Mouse (Mus musculus): Measurements from ENCODE around the gene Xlr5c. TPM values are rescaled to one million over a fixed set of nuclear protein-coding genes. Genes with fewer than 3 reads are reported as not detected.
"Not testable (repeated sequence)": the region's sequence is repeated elsewhere in the genome, so short reads cannot be mapped to it uniquely, and the experiment has no call there.

Gene Xlr5c
- not detected in 2 replicates for polyA plus RNA-seq (2014; fragmentation: Nextera tagmentation; extraction: Ambion mirVana)

DNA sequence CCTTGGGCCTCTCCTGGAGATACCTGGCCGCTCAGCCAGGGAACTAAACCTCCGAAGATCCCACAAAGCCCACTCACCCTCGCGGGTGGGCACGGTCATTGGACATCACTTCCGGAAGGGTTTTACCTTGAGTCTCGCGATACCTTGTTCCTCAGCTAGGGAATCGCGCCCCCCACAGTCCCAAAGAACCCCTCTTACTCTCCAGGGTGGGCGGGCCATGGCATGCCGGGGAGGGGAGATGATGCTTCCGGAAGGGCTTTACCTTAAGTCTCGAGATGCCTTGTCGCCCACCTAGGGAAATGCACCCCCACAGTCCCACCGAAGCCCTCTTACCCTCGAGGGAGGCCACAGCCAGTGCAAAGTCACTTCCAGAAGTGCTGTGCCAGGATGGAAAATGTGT lies at the start of gene Xlr5c, which contains the start of gene Xlr5a:
Gene Xlr5c (minus strand): TSS at position 101 of the 400 bp plus-strand sequence.
Gene Xlr5a (minus strand): TSS at position 101 of the 400 bp plus-strand sequence.
- not testable (repeated sequence) for H3K4me1 ChIP-seq (ENCODE audit: control insufficient read depth, insufficient read depth, low read length); H3K4me2 ChIP-seq (ENCODE audit: low read depth, low read length); H3K27me3 ChIP-seq (ENCODE audit: control insufficient read depth, insufficient read depth, low read length); H3K4me3 ChIP-seq (ENCODE audit: low read depth, low read length); H3K27ac ChIP-seq (replicated peaks; ENCODE audit: low read depth, low read length); H3K9me3 ChIP-seq (replicated peaks; ENCODE audit: control insufficient read depth, low read length); DNase-seq (ENCODE audit: low spot score); H3K36me3 ChIP-seq (replicated peaks; ENCODE audit: control insufficient read depth, insufficient read depth, low read depth, low read length); H3K9ac ChIP-seq (replicated peaks; ENCODE audit: low read length); ATAC-seq (replicated peaks; ENCODE audit: insufficient number of reproducible peaks, low FRiP score, low TSS enrichment, low read depth)
- 93% methylated on average over 12 of the region's 17 CpGs for WGBS

DNA sequence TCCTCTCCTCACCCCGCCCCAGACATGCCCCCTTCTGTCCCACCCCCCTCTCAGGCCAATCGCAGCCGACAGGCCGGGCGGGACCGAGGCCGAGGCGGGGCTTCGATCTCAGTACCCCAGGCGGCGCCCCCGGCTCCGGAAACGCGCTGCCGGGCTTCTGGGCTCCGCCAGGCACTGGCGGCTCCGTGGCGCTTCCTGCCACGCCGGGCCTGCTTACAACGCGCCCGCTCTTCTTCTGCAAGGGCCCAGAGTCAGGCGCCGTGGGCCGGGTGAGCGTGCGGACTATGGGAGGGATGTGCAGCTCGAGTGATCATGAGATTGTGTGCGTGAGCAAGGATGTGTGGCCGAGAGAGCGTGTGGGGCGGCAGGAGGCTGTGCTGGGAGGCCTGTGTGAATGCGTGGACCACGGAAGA lies 49.7 kb upstream of the Xlr5c start, which contains the start of gene Zfp275:
Gene Zfp275 (plus strand): TSS at position 139 of the 413 bp plus-strand sequence.
- 18% methylated on average over 37 of the region's 37 CpGs for WGBS
- peak; percentile 97 for ATAC-seq (replicated peaks; ENCODE audit: insufficient number of reproducible peaks, low FRiP score, low TSS enrichment, low read depth)
- peak; percentile 80 for DNase-seq (ENCODE audit: low spot score)
- 0 out of 2 replicates have a peak within 1 kb of the TSS, but pooled peaks have one; percentile 35 for H3K27ac ChIP-seq (replicated peaks; ENCODE audit: low read depth, low read length)
- no peaks in the 10 kb centered on the region for H3K4me1 ChIP-seq (ENCODE audit: control insufficient read depth, insufficient read depth, low read length)
- peak within 1 kb of the TSS; percentile 58 for H3K4me2 ChIP-seq (ENCODE audit: low read depth, low read length)
- no peaks in the 10 kb centered on the region for H3K27me3 ChIP-seq (ENCODE audit: control insufficient read depth, insufficient read depth, low read length)
- H3K9ac ChIP-seq (replicated peaks; ENCODE audit: low read length), result peak within 1 kb of the TSS; percentile 76
- peak within 1 kb of the TSS; percentile 56 for H3K4me3 ChIP-seq (ENCODE audit: low read depth, low read length)
- no peaks in the 10 kb centered on the region for H3K36me3 ChIP-seq (replicated peaks; ENCODE audit: control insufficient read depth, insufficient read depth, low read depth, low read length)
- H3K9me3 ChIP-seq (replicated peaks; ENCODE audit: control insufficient read depth, low read length), result no peaks in the 10 kb centered on the region

DNA sequence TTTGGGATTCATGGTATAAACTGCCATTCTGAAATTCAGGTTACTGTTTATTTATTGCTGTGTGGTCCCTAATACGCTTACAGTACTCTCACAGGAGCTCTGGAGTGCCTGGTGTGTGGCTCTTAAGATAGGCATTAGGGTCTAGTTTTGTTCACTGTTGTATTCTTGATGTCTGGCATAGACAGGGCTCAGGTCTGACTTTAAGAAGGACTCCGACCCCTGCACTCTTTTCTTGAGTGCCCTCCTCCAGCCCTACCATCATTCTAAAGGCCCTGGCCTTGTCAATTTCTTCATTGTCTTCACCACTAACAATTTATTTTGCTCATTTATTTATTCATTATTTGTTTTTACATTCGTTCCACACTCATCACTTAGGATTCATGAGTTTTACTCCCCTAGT lies 49.3 kb upstream of the Xlr5c start:
- Histone ChIP-seq H3K27me3 (ENCODE audit: control insufficient read depth, insufficient read depth, low read length) (no peaks in the 10 kb centered on the region), H3K4me3 (ENCODE audit: low read depth, low read length) (peak overlapping the region; percentile 56), H3K27ac (replicated peaks; ENCODE audit: low read depth, low read length) (no peak overlapping the region), H3K9ac (replicated peaks; ENCODE audit: low read length) (no peak overlapping the region), H3K4me1 (ENCODE audit: control insufficient read depth, insufficient read depth, low read length) (no peaks in the 10 kb centered on the region), H3K9me3 (replicated peaks; ENCODE audit: control insufficient read depth, low read length) (no peaks in the 10 kb centered on the region), H3K36me3 (replicated peaks; ENCODE audit: control insufficient read depth, insufficient read depth, low read depth, low read length) (no peaks in the 10 kb centered on the region), H3K4me2 (ENCODE audit: low read depth, low read length) (no peak overlapping the region)
- 40% methylated on average over 3 of the region's 3 CpGs for WGBS
- ATAC-seq (replicated peaks; ENCODE audit: insufficient number of reproducible peaks, low FRiP score, low TSS enrichment, low read depth), result peak; percentile 12; the same call in 1 of the 2 replicates
- DNase-seq (ENCODE audit: low spot score), result no peak

DNA sequence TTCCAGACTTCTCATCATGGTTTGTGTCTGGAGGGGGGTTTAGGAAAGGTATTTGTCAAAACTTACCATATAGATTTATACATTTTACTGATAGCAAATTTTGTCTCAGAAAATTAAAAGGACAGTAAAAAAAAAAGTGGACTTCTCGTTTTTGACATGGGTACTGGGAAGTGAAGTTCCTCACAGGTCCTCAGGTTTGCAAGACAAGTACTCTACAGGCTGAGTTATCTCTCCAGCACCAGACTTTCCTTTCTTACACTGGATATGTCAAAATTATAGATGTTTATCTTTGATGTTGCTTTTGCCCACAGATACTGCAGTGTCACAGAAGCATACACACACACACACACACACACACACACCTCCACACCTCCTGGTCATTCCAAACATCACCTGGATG lies 48.7 kb upstream of the Xlr5c start:
- no peaks in the 10 kb centered on the region for H3K36me3 ChIP-seq (replicated peaks; ENCODE audit: control insufficient read depth, insufficient read depth, low read depth, low read length)
- no peaks in the 10 kb centered on the region for H3K27me3 ChIP-seq (ENCODE audit: control insufficient read depth, insufficient read depth, low read length)
- H3K9ac ChIP-seq (replicated peaks; ENCODE audit: low read length), result no peak overlapping the region
- no peak overlapping the region for H3K4me2 ChIP-seq (ENCODE audit: low read depth, low read length)
- no peaks in the 10 kb centered on the region for H3K9me3 ChIP-seq (replicated peaks; ENCODE audit: control insufficient read depth, low read length)
- DNase-seq (ENCODE audit: low spot score), result no peak
- no peak for ATAC-seq (replicated peaks; ENCODE audit: insufficient number of reproducible peaks, low FRiP score, low TSS enrichment, low read depth)
- no peak overlapping the region for H3K4me3 ChIP-seq (ENCODE audit: low read depth, low read length)
- WGBS, result 64% methylated on average over 1 of the region's 1 CpGs
- H3K27ac ChIP-seq (replicated peaks; ENCODE audit: low read depth, low read length), result no peak overlapping the region
- H3K4me1 ChIP-seq (ENCODE audit: control insufficient read depth, insufficient read depth, low read length), result no peaks in the 10 kb centered on the region

DNA sequence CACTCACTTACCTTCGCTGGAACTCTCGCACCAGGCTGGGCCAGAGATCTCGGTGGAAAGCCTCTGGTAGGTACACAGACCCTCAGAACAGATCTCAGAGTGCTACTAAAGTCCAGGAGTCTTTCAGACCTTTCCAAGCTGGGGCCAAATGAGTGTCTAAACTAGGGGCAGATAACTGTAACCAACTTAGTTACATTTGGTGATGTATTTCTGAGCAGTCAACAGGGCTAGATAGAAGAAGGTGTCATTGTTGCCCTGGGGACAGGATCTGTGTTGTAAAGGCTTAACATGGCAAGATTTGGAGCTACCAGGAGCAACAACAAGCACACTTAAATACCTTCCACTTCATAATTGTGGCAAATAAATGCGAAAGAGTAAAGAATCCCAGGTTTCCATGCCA lies 44.0 kb upstream of the Xlr5c start, which contains the start of gene Gm45015:
Gene Gm45015 (minus strand): TSS at position 101 of the 400 bp plus-strand sequence.
- Histone ChIP-seq H3K9me3 (replicated peaks; ENCODE audit: control insufficient read depth, low read length) (no peaks in the 10 kb centered on the region), H3K36me3 (replicated peaks; ENCODE audit: control insufficient read depth, insufficient read depth, low read depth, low read length) (no peaks in the 10 kb centered on the region), H3K27me3 (ENCODE audit: control insufficient read depth, insufficient read depth, low read length) (no peaks in the 10 kb centered on the region), H3K4me1 (ENCODE audit: control insufficient read depth, insufficient read depth, low read length) (no peaks in the 10 kb centered on the region), H3K27ac (replicated peaks; ENCODE audit: low read depth, low read length) (no peak within 1 kb of the TSS), H3K4me2 (ENCODE audit: low read depth, low read length) (no peak within 1 kb of the TSS), H3K9ac (replicated peaks; ENCODE audit: low read length) (no peak within 1 kb of the TSS), H3K4me3 (ENCODE audit: low read depth, low read length) (no peak within 1 kb of the TSS)
- DNase-seq (ENCODE audit: low spot score) (no peak), ATAC-seq (replicated peaks; ENCODE audit: insufficient number of reproducible peaks, low FRiP score, low TSS enrichment, low read depth) (no peak)
- 80% methylated on average over 4 of the region's 4 CpGs for WGBS

DNA sequence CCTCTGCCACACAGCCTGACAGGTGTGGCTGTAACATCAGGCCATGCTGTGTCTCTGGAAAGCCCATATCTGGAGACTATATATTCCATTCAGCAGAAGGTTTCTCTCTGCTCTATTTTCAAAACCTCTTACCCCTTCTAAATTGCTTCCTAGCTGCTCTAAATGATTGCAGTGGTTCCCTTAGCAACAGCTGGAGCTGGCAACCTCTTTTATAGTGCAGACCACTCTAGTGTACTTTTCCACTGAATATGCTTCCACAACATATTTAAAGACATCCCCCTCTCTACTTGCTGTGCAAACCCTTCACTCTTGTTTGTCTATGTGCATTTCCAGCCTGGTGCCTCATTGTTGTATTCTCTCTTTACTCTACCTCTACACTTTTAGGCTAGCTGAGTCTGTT lies 40.8 kb upstream of the Xlr5c start:
- no peaks in the 10 kb centered on the region for H3K27me3 ChIP-seq (ENCODE audit: control insufficient read depth, insufficient read depth, low read length)
- no peak for ATAC-seq (replicated peaks; ENCODE audit: insufficient number of reproducible peaks, low FRiP score, low TSS enrichment, low read depth)
- no peak overlapping the region for H3K4me3 ChIP-seq (ENCODE audit: low read depth, low read length)
- H3K36me3 ChIP-seq (replicated peaks; ENCODE audit: control insufficient read depth, insufficient read depth, low read depth, low read length), result no peaks in the 10 kb centered on the region
- no peak overlapping the region for H3K27ac ChIP-seq (replicated peaks; ENCODE audit: low read depth, low read length)
- DNase-seq (ENCODE audit: low spot score), result no peak
- H3K4me2 ChIP-seq (ENCODE audit: low read depth, low read length), result no peak overlapping the region
- no peaks in the 10 kb centered on the region for H3K9me3 ChIP-seq (replicated peaks; ENCODE audit: control insufficient read depth, low read length)
- no peak overlapping the region for H3K9ac ChIP-seq (replicated peaks; ENCODE audit: low read length)
- H3K4me1 ChIP-seq (ENCODE audit: control insufficient read depth, insufficient read depth, low read length), result no peaks in the 10 kb centered on the region

DNA sequence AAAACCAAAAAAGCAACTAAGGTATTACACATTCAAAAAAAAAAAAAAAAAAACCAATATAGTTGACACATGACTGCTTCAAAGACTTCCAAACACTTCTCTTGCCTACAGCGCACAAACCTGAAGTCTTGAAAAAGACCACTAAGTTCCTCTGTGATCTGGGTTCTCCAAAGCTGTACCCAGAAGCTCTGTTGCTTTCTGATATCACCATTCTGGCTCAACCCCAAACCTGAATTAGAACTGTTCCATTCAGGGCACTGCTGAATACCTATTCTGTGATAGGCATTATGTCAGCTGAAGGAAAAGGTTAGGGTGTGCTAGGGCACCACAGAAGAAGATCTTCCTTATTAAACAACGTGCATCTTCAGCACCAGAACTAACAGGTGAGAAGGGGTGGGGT lies 34.4 kb upstream of the Xlr5c start:
- 65% methylated on average over 2 of the region's 2 CpGs for WGBS
- Histone ChIP-seq H3K4me2 (ENCODE audit: low read depth, low read length) (no peak overlapping the region), H3K27ac (replicated peaks; ENCODE audit: low read depth, low read length) (no peak overlapping the region), H3K27me3 (ENCODE audit: control insufficient read depth, insufficient read depth, low read length) (no peaks in the 10 kb centered on the region), H3K9ac (replicated peaks; ENCODE audit: low read length) (no peak overlapping the region), H3K4me3 (ENCODE audit: low read depth, low read length) (no peak overlapping the region), H3K4me1 (ENCODE audit: control insufficient read depth, insufficient read depth, low read length) (no peaks in the 10 kb centered on the region), H3K9me3 (replicated peaks; ENCODE audit: control insufficient read depth, low read length) (no peaks in the 10 kb centered on the region), H3K36me3 (replicated peaks; ENCODE audit: control insufficient read depth, insufficient read depth, low read depth, low read length) (no peaks in the 10 kb centered on the region)
- DNase-seq (ENCODE audit: low spot score), result no peak
- ATAC-seq (replicated peaks; ENCODE audit: insufficient number of reproducible peaks, low FRiP score, low TSS enrichment, low read depth), result no peak

DNA sequence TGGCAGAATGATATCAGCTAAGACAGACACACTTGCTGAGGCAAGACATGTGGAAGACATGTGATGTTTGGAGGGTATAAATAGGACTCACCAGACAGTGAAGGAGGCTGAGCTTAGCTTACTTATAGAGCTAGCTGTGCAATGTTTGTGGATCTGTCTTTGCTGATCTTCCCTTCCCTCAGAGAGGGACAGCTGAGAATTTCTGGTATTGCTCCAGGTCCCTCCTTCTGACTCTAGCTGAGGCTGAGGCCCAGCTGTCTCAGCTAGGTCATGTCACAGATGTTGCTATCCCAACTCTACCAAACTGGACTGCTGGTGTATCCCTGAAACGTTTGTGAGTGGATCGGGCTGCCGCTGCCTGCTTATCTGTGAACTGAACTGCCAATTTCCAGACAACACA lies 28.3 kb upstream of the Xlr5c start:
- H3K4me3 ChIP-seq (ENCODE audit: low read depth, low read length), result no peak overlapping the region
- ATAC-seq (replicated peaks; ENCODE audit: insufficient number of reproducible peaks, low FRiP score, low TSS enrichment, low read depth), result no peak
- DNase-seq (ENCODE audit: low spot score), result no peak
- no peaks in the 10 kb centered on the region for H3K27me3 ChIP-seq (ENCODE audit: control insufficient read depth, insufficient read depth, low read length)
- H3K4me1 ChIP-seq (ENCODE audit: control insufficient read depth, insufficient read depth, low read length), result no peaks in the 10 kb centered on the region
- WGBS, result 60% methylated on average over 3 of the region's 3 CpGs
- no peaks in the 10 kb centered on the region for H3K36me3 ChIP-seq (replicated peaks; ENCODE audit: control insufficient read depth, insufficient read depth, low read depth, low read length)
- H3K27ac ChIP-seq (replicated peaks; ENCODE audit: low read depth, low read length), result no peak overlapping the region
- H3K9me3 ChIP-seq (replicated peaks; ENCODE audit: control insufficient read depth, low read length), result no peaks in the 10 kb centered on the region
- no peak overlapping the region for H3K4me2 ChIP-seq (ENCODE audit: low read depth, low read length)
- H3K9ac ChIP-seq (replicated peaks; ENCODE audit: low read length), result no peak overlapping the region

Data from embryonic facial prominence, embryonic 11.5 days (tissue).